Mouse (Mus musculus) forebrain, embryonic 11.5 days (tissue): ENCODE data around the gene Cd3e. TPM values are rescaled to one million over a fixed set of nuclear protein-coding genes. Genes with fewer than 3 reads are reported as not detected.

Experiments
- ATAC-seq: fragments of 200-750 bp; cut with Nextera tagmentation; replicated peaks from 2 replicates; pipeline ENCODE4 v1.8.0; 2017; ENCODE audit warnings: moderate TSS enrichment; ENCODE audit not compliant: low FRiP score
- DNase-seq: peaks from one replicate; pipeline ENCODE4 v3.0.0-alpha.2; 2017; ENCODE audit warnings: low spot score
- H3K27ac ChIP-seq: fragments of 300-500 bp; sonication (generic); 2 replicates; pipeline ENCODE4 v1.5.1; 2014; ENCODE audit warnings: low read depth, low read length
- H3K27me3 ChIP-seq: fragments of 300-500 bp; sonication (generic); 2 replicates; pipeline ENCODE4 v1.6.1; 2014; ENCODE audit warnings: mild to moderate bottlenecking, low read length, mixed read lengths; ENCODE audit not compliant: control insufficient read depth, insufficient read depth
- H3K36me3 ChIP-seq: fragments of 300-500 bp; sonication (generic); 2 replicates; pipeline ENCODE4 v1.6.1; 2014; ENCODE audit warnings: mild to moderate bottlenecking, low read length, moderate library complexity, mixed read lengths; ENCODE audit not compliant: control insufficient read depth, insufficient read depth
- H3K4me1 ChIP-seq: fragments of 300-500 bp; sonication (generic); replicated peaks from 2 replicates; pipeline ENCODE4 v1.6.1; 2014; ENCODE audit warnings: low read length, mixed read lengths; ENCODE audit not compliant: control insufficient read depth, insufficient read depth
- H3K4me2 ChIP-seq: fragments of 300-500 bp; sonication (generic); 2 replicates; pipeline ENCODE4 v1.6.1; 2014; ENCODE audit warnings: low read depth, mild to moderate bottlenecking, low read length, moderate library complexity, mixed read lengths; ENCODE audit not compliant: severe bottlenecking
- H3K4me3 ChIP-seq: fragments of 300-500 bp; sonication (generic); 2 replicates; pipeline ENCODE4 v1.5.1; 2014; ENCODE audit warnings: low read depth, low read length
- H3K9ac ChIP-seq: fragments of 300-500 bp; sonication (generic); 2 replicates; pipeline ENCODE4 v1.6.1; 2014; ENCODE audit warnings: low read length
- H3K9me3 ChIP-seq: fragments of 300-500 bp; sonication (generic); 2 replicates; pipeline ENCODE4 v1.6.1; 2016; ENCODE audit warnings: low read length, mixed read lengths; ENCODE audit not compliant: control insufficient read depth
- WGBS: fragments of 180-500 bp; shearing (Covaris S2); extraction: QIAGEN DNeasy Blood & Tissue Kit; methylation state at CpG from one replicate; pipeline ENCODE4 v1.1.7; 2014; 5-methylcytosine and 5-hydroxymethylcytosine counted together
- polyA plus RNA-seq: library from polyadenylated mRNA; unstranded; fragments of >200 nt; fragmentation: Nextera tagmentation; extraction: Ambion mirVana; gene quantifications from 2 replicates; pipeline ENCODE4 v1.2.1, GENCODE M21; 2014

Cd3e gene
- polyA plus RNA-seq, 1 experiment from 2014 or later, result not detected

DNA sequence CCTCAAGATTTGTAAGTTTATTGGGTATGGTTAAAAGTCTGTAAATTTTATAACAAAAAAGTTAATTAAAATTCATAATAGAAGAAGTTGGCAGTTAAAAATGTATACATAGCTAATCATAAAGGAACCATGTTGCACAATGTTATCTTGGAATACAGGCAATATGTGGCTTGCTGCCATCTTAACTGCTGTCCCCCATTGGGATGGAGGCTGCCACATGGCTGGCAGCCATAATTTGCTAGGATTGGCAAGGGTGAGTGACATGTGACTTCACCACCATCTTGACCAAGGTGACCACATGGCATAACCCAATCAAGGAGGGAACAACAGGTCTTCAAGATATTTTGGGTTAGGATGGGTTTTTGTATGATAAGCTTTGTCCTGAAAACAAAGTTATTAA, 17.2 kb downstream of the Cd3e start:
- no peak overlapping the region for H3K9ac ChIP-seq
- DNase-seq (no peak), ATAC-seq (no peak)
- no peaks in the 10 kb centered on the region for H3K9me3 ChIP-seq
- H3K27ac ChIP-seq, result no peak overlapping the region
- H3K27me3 ChIP-seq, result no peaks in the 10 kb centered on the region
- no peak overlapping the region for H3K4me2 ChIP-seq
- no peaks in the 10 kb centered on the region for H3K4me1 ChIP-seq
- H3K36me3 ChIP-seq, result no peaks in the 10 kb centered on the region
- no peak overlapping the region for H3K4me3 ChIP-seq

DNA sequence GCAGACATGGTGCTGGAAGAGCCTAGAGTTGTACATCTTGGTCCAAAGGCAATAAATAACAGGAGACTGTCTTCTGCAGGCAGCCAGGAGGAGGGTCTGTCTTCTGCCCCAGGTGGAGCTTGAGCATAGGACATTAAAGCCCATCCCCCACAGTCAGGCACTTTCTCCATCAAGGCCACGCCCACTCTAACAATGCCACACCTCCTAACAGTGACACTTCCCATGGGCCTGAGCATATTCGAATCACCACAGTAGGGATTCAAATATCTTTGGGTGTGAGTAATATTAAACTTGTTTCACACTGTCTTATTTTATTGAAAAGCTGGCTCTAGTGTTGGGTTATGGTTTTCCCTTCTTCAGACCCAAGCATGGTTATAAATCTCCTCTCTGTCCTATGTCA, 17.6 kb downstream of the Cd3e start:
- Histone ChIP-seq H3K4me1 (no peaks in the 10 kb centered on the region), H3K9me3 (no peaks in the 10 kb centered on the region), H3K36me3 (no peaks in the 10 kb centered on the region), H3K4me2 (no peak overlapping the region), H3K9ac (no peak overlapping the region), H3K27me3 (no peaks in the 10 kb centered on the region), H3K27ac (no peak overlapping the region), H3K4me3 (no peak overlapping the region)
- WGBS, result 87% methylated on average over 2 of the region's 2 CpGs
- no peak for DNase-seq
- no peak for ATAC-seq

DNA sequence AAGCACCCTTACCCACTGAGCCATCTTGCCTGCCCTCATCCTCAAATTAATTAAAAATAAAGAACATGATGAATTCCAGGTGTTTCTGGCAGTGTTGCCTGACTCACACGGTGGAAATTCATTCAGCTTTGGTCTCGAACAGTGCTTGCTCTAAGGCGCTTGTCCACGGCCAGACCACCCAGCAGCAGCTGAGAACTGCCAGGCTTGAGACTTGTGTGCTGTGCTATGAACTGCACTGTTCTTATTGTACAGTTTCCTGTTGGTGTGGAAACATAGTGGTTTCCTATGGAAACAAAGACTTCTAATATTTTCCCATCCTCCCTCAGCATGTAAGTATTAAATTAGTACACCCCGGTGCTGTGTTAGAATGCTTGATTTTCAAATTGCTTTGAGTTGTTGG, 22.5 kb downstream of the Cd3e start:
- no peaks in the 10 kb centered on the region for H3K36me3 ChIP-seq
- H3K27me3 ChIP-seq, result no peaks in the 10 kb centered on the region
- no peaks in the 10 kb centered on the region for H3K4me1 ChIP-seq
- DNase-seq, result no peak
- no peak for ATAC-seq
- no peak overlapping the region for H3K4me3 ChIP-seq
- H3K4me2 ChIP-seq, result no peak overlapping the region
- WGBS, result 77% methylated on average over 5 of the region's 5 CpGs
- H3K27ac ChIP-seq, result no peak overlapping the region
- no peak overlapping the region for H3K9ac ChIP-seq
- H3K9me3 ChIP-seq, result no peaks in the 10 kb centered on the region

DNA sequence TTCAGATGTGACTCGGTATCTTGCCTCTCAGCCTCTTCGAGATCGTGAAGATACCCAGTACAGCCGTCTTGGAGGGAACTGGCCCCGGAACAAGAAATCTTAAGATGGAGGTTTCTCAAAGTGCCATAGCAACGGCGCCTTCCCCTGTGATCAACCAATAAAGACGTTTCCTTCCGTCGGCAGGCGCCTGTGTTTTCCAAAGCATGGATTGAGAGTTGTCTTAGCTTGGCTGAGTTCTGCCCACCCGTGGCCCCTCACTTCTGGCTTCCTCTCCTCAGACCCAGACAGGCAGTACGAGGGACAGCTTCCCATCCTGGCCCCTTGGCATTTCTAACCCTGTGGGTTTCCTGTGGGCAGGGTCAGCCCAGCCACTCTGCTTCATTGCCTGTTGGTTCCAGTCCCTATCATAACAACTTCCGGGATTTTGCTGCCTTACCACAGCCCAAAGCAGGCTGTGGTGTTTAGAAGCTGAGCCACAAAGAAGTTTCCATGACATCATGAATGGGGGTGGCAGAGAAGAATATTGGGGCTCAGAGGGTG, 23.1 kb downstream of the Cd3e start:
- Histone ChIP-seq H3K4me2 (no peak overlapping the region), H3K27ac (no peak overlapping the region), H3K4me3 (no peak overlapping the region), H3K9me3 (no peaks in the 10 kb centered on the region), H3K27me3 (no peaks in the 10 kb centered on the region), H3K36me3 (no peaks in the 10 kb centered on the region), H3K4me1 (no peaks in the 10 kb centered on the region), H3K9ac (no peak overlapping the region)
- WGBS, result 74% methylated on average over 14 of the region's 14 CpGs
- DNase-seq (no peak), ATAC-seq (no peak)

DNA sequence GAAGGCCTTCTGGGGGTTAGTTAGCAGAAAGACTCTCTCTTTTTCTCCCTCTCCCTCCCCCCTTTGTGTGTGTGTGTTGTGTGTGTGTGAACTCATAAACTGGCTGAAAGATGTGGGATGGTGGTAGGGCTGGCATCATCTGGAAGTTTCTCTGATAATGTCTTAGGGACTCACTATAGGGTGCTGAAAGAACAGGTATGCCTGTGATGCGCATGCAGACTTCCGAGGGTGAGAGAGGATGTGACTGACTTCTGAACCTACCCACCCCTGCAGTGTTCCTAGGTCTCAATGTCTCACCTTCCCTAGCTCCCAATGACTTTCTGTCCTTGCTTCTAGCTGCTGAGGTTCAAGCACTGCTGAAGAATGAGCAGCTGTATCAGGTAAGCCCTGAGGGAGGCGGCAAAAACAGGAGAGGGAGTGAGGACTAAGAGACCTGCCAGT, 23.7 kb downstream of the Cd3e start:
- no peak overlapping the region for H3K4me3 ChIP-seq
- no peak for ATAC-seq
- 88% methylated on average over 3 of the region's 3 CpGs for WGBS
- no peaks in the 10 kb centered on the region for H3K36me3 ChIP-seq
- no peak overlapping the region for H3K27ac ChIP-seq
- no peak for DNase-seq
- H3K9ac ChIP-seq, result no peak overlapping the region
- H3K4me2 ChIP-seq, result no peak overlapping the region
- H3K27me3 ChIP-seq, result no peaks in the 10 kb centered on the region
- H3K9me3 ChIP-seq, result no peaks in the 10 kb centered on the region
- no peaks in the 10 kb centered on the region for H3K4me1 ChIP-seq

DNA sequence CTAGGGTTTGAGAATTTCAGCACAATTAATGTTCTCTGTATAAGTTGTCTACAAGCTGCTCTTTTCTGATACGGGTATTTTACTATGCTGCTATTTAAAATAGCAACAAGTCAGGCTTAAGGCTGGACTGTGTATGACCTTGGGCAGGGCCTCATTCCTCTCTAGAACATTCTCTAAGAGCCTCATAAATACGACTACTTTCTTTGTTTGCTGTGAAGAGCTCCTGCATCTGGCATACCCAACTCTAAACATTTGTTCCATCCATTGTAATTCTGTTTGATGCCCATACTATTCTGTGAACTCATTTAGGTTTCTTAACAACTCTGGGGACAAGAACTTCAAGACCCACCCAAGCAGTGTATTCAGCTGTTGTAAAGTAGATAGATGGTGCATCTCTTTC, 26.4 kb downstream of the Cd3e start:
- H3K9ac ChIP-seq, result no peak overlapping the region
- H3K4me2 ChIP-seq, result no peak overlapping the region
- no peak for ATAC-seq
- WGBS, result 79% methylated on average over 2 of the region's 2 CpGs
- H3K27ac ChIP-seq, result no peak overlapping the region
- no peaks in the 10 kb centered on the region for H3K9me3 ChIP-seq
- H3K27me3 ChIP-seq, result no peaks in the 10 kb centered on the region
- H3K4me1 ChIP-seq, result no peaks in the 10 kb centered on the region
- no peak overlapping the region for H3K4me3 ChIP-seq
- no peaks in the 10 kb centered on the region for H3K36me3 ChIP-seq
- no peak for DNase-seq

DNA sequence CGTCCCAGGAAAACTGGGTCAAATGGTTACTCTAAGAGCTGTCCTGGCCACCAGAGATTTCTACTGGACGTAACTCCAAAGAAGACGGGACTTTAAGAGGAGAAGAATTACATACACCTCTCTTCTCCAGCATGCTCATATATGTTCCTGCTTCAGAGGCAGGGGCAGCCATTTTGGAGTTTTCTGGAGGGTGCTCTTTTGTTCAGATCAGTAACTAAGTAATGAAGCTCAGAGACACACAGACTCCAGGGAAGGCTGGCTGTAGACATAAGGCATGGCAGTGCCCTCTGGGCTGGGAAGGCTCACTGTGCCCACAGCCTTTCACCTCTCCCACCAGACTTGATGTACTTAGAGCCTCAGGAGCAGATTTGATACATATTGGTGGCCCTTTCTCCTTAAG, 26.9 kb downstream of the Cd3e start:
- WGBS, result 94% methylated on average over 3 of the region's 3 CpGs
- H3K27me3 ChIP-seq, result no peaks in the 10 kb centered on the region
- no peaks in the 10 kb centered on the region for H3K36me3 ChIP-seq
- no peak for DNase-seq
- no peak overlapping the region for H3K4me2 ChIP-seq
- H3K9me3 ChIP-seq, result no peaks in the 10 kb centered on the region
- no peaks in the 10 kb centered on the region for H3K4me1 ChIP-seq
- H3K9ac ChIP-seq, result no peak overlapping the region
- ATAC-seq, result no peak
- H3K4me3 ChIP-seq, result no peak overlapping the region
- H3K27ac ChIP-seq, result no peak overlapping the region

DNA sequence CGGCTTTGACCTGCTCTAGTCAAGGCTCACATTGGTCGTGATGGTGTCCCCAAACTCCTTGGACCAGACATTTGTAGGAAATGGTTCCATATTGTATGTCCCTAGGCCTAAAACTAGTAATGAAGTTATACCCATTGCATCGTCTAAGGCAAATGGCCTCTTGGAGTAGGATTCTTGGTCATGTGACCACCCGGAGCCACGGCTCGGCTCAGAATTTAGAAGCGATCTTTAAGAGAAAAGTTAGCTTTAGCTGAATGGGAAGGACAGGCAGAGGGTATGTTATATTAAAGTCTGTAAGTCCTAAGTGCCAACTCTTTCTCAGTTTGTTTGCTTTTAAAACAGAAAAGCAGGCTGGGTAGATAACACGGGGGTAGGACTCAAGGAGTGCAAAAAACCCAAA, 27.3 kb downstream of the Cd3e start:
- Histone ChIP-seq H3K4me1 (no peaks in the 10 kb centered on the region), H3K27me3 (no peaks in the 10 kb centered on the region), H3K9me3 (no peaks in the 10 kb centered on the region), H3K27ac (no peak overlapping the region), H3K4me2 (no peak overlapping the region), H3K36me3 (no peaks in the 10 kb centered on the region), H3K9ac (no peak overlapping the region), H3K4me3 (no peak overlapping the region)
- DNase-seq, result no peak
- no peak for ATAC-seq
- WGBS, result 89% methylated on average over 8 of the region's 8 CpGs

DNA sequence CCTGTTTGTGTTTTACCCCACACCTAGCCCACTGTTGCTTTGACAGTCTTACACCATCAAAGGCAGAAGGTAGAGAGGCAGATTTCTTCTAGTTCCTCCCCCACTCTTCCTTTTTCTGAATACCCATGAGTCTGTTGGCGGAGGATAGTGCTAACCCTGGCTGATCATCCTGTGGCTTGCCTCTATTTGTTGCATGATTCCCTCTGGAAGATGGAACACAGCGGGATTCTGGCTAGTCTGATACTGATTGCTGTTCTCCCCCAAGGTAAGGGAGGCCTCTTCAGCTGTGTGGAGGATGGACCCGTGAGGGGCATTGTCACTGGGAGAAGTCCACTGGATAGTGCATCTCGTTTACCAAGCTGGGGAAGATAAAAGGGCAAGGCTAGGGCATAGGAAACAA, 27.8 kb downstream of the Cd3e start, which contains the start of gene Cd3d:
Gene Cd3d (plus strand): TSS at position 111 of the 400 bp plus-strand sequence.
- H3K27ac ChIP-seq, result no peak within 1 kb of the TSS
- H3K4me1 ChIP-seq, result no peaks in the 10 kb centered on the region
- no peaks in the 10 kb centered on the region for H3K36me3 ChIP-seq
- 82% methylated on average over 4 of the region's 4 CpGs for WGBS
- no peak within 1 kb of the TSS for H3K4me3 ChIP-seq
- ATAC-seq (no peak), DNase-seq (no peak)
- H3K27me3 ChIP-seq, result no peaks in the 10 kb centered on the region
- H3K9ac ChIP-seq, result no peak within 1 kb of the TSS
- H3K4me2 ChIP-seq, result no peak within 1 kb of the TSS
- H3K9me3 ChIP-seq, result no peaks in the 10 kb centered on the region
